Mouse (Mus musculus) large intestine, adult 2 months (tissue): ENCODE measurements around the gene Sipa1l2. TPM values are rescaled to one million over a fixed set of nuclear protein-coding genes. Genes with fewer than 3 reads are reported as not detected.

Source experiments
- DNase-seq: peaks from one replicate; pipeline ENCODE4 v3.0.0-alpha.2; 2012; ENCODE audit warnings: low read depth, low spot score
- WGBS: fragments of 180-500 bp; shearing (Covaris S2); methylation state at CpG from one replicate; pipeline ENCODE4 v1.1.7; 2018; 5-methylcytosine and 5-hydroxymethylcytosine counted together
- polyA plus RNA-seq: library from polyadenylated mRNA; depleted of rRNA; stranded (reverse); fragments of >200 nt; gene quantifications from 2 replicates; pipeline ENCODE4 v1.2.3, GENCODE M21; 2012

Gene Sipa1l2
- polyA plus RNA-seq, 1 experiment, result 5.9 TPM

GRCm38 (mm10) chr8:125584276-125584675 lies 14.7 kb upstream of the Sipa1l2 start:
- WGBS, result 44% methylated on average over 3 of the region's 3 CpGs
- no peak for DNase-seq

- 94% methylated on average over 5 of the region's 5 CpGs for WGBS
- no peak for DNase-seq
Measured at GRCm38 (mm10) chr8:125580426-125580825, 10.8 kb upstream of the Sipa1l2 start.

GRCm38 (mm10) chr8:125576127-125576526 lies 6.5 kb upstream of the Sipa1l2 start:
- 86% methylated on average over 4 of the region's 4 CpGs for WGBS
- DNase-seq, result no peak

DNA sequence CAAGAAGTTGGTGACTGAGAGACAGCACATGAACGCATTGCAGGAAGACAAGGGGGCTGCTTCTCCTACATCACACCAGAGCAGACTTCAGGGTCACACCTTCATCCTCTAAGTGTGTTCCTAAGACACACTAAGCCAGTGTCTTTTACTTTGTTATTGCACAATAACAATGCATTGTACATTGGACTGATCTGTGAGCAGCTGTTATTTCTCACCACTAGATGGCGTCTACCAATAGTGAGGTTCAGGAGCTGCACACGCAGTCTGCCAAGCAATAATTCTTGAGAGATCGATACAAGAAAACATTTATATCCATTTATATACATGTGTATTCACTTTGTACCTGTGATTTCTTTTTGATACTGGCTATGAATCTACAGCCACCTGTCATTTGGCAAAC lies 4.7 kb upstream of the Sipa1l2 start:
- 14% methylated on average over 4 of the region's 4 CpGs for WGBS
- DNase-seq, result no peak

DNA sequence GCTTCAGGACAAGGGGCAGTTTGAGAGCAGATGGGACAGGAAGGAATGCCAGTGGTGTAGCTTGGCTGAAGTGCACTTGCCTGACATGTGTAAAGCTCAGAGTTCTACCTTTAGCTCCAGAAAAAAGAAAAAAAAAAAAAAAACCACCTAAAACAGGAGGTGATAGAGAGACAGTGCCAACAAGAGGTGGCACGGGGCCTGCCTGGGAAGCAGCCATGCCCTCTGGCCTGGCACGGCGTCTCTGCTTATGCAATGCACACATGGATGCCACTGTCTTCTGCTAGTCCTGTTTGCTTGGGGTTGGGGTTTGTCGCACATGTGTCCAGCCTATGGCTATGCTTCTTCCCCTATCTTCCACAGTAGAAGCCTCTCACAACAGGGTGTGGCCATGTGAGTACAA lies 2.6 kb upstream of the Sipa1l2 start:
- 90% methylated on average over 4 of the region's 4 CpGs for WGBS
- DNase-seq, result no peak

- 45% methylated on average over 12 of the region's 12 CpGs for WGBS
- no peak for DNase-seq
Measured at GRCm38 (mm10) chr8:125570835-125571465, 1.3 kb upstream of the Sipa1l2 start.

DNA sequence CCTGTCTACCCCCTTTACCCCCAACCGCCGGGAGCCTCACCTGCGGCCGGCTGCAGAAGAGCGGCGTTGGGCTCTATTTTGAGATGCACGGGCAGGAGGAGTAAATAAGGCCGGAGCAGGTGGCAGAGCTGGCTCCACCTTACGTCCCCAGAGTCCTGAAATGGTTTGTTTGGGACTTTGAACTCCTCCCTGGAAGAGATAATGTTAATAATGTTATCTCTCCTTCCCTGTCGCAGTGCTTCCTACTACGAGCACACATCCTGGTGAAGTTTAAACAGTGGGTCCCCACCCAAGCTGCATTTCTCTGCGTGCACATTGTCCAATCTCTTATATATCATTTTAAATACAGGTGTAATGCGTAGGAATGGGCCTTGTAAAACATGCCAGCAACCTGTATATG lies 781 bp upstream of the Sipa1l2 start:
- 8% methylated on average over 13 of the region's 13 CpGs for WGBS
- no peak for DNase-seq

GRCm38 (mm10) chr8:125568851-125569532 lies 616 bp downstream of the Sipa1l2 start:
- under 1% methylated on average over 39 of the region's 39 CpGs for WGBS
- DNase-seq, result no peak

DNA sequence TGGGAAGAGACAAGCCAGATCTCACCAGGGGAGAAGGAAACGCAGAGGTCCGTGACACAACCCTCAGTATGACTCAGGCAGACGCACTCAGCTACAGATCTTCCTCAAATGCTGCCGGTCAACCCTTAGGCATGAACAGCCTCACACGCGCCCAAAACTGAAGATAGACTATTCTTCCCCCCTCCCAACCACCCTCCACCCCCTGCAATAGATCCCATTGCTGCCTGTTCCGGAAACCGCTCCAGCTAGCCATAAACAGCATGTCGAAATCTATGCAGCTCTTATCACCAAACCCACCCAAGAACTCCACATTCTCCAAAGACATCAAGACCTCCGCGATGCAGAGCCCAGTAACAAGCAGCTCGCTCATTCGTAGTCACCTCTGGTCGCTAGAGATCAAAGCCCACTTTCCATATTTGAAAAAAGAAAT lies 1.2 kb downstream of the Sipa1l2 start:
- 1% methylated on average over 14 of the region's 14 CpGs for WGBS
- no peak for DNase-seq

GRCm38 (mm10) chr8:125567569-125567968 lies 2.0 kb downstream of the Sipa1l2 start:
- no peak for DNase-seq
- WGBS, result 56% methylated on average over 7 of the region's 7 CpGs

DNA sequence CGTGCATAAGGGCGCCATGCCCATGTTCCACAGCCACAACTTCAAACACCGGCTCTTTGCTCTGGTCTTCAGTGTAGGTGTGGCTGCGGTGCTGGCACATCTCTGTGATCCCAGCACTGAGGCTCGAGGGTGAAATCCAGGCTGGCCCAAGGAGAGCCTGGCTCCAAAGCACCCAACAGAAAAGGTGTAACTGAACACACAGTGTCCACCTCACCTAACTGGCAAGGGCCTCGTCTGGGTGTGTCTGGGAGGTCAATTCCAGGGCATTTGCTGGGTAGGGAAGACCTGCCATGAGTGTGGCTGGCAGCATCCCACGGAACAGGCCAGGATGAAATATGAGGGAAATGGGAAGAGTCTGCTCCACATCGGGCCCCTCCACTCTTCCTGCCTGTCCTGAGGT lies 6.7 kb downstream of the Sipa1l2 start:
- WGBS, result 38% methylated on average over 8 of the region's 8 CpGs
- DNase-seq, result no peak

GRCm38 (mm10) chr8:125560825-125561490 lies 8.7 kb downstream of the Sipa1l2 start:
- WGBS, result 81% methylated on average over 11 of the region's 11 CpGs

GRCm38 (mm10) chr8:125559066-125559653 lies 10.4 kb downstream of the Sipa1l2 start:
- no peak for DNase-seq
- WGBS, result 57% methylated on average over 5 of the region's 5 CpGs

More at GRCm38 (mm10) chr8:125560825-125561490, 8.7 kb downstream of the Sipa1l2 start:
- no peak for DNase-seq

DNA sequence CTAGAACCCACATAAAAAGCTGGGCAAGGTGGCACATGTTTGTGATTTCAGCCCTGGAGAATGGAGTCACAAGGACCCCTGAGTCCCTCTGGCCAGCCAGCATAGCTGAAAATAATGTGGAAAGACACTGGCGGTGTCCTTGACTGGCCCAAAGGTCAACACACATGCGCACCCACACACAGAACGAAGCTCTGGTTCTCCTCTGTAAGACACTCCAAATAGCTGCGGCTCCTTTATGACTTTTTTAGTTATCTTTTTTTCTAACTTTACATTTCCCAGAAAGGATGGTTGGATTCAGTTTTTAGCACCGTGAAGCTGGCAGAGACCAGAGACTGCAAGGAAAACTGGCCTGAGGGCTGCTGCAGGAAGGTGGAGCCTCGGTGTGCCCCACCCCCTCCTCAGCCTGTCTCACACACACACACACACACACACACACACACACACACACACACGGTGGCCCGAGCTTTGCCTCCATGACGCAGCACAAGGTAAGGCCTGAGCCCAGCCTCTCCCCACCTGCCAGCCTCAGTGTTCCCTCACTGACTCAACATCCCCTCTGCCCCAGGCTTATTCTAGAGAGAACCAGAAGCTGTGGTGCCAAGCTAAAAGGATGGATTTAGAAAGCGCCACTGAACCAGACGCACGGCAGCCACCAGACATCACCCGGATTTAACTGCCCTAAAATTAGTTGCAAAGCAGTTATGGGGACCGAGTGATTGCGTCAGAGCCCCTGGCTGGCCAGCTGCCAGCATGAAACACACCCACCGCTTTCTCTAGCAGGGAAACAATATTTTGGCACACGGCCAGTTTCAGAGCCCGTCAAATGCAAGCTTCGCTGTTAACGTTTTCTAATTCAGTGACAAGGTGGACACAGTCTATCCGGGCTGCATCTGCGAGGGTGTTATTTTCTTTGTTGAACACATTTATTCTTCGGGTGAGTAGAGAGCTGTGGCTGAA lies 11.2 kb downstream of the Sipa1l2 start:
- DNase-seq, result no peak
- 12% methylated on average over 23 of the region's 23 CpGs for WGBS

DNA sequence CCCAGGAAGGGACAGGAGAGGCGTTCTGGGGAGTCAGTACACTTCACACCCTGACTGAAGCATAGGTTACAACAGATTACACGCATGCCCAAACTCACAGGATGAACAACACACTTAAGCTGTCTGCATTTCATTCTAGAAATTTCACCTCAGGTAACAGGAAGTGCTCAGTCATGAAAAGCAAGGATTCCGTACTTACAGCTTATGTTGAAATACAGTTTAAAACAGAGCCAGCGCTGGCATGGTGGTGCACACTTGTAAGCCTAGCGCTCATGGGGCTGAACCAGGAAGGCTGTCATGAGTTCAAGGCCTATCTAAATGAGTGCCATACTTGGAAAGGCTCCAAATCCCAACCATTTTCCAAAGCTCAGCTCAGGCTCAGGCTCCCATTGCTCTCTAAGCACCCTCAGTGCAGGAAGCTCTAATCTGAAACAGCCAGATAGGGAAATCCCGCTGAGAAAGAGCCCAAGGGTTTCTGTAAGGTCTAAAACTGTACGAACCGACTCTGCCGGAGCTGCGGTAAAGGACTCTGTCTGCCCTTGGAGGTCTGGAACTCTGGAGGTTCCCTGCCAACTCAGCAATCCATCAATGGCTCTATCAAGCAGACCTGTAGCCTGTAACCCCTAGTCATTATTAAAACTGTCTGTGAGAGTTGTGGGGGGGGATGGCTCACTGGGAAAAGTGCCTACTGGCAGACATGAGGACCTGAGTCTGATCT lies 12.1 kb downstream of the Sipa1l2 start:
- 54% methylated on average over 10 of the region's 10 CpGs for WGBS
- DNase-seq, result no peak

DNA sequence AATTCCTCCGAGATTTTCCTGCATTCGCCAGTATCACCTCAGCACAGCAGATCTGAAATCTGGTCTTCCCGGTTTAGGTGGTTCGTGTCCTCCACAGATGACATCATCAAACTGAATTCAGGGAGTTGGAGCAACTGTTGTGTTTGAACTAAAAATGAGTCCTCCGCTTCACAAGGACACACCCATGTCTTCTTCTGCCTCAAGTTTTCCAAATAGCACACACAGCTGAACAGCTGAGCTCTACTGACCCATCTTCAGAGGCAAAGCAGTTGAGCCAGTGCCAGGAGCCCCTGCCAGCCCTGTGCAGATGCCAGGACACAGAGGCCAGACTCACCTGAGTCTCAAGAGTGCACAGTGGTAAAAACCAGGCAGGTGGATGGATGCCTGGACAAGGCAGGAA lies 12.9 kb downstream of the Sipa1l2 start:
- WGBS, result 25% methylated on average over 5 of the region's 5 CpGs

DNA sequence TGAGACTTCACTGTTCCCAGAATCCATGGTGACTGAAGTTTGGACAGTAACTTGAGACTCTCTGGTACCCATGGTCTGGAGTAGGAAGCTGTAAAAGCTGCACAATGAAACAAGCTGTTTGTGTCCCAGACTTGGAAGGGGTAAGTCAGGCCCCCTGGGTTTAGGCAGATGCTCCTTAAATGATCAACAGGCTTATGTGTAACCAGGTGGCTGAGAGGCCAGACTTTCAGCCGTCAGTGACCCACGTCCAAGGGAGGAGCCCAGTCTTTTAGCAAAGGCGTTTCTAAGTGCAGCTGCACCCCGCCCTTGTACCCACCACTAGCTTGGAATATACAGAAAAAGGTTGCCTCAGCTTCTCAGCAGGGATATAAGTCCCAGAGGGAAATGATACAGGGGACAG lies 19.0 kb downstream of the Sipa1l2 start:
- 45% methylated on average over 4 of the region's 4 CpGs for WGBS
- DNase-seq, result no peak

More for the DNA sequence above, 12.9 kb downstream of the Sipa1l2 start:
- no peak for DNase-seq

GRCm38 (mm10) chr8:125547296-125547695 lies 22.3 kb downstream of the Sipa1l2 start:
- no peak for DNase-seq
- WGBS, result 30% methylated on average over 3 of the region's 3 CpGs

- DNase-seq, result no peak
- 86% methylated on average over 9 of the region's 9 CpGs for WGBS
Measured at GRCm38 (mm10) chr8:125545866-125546265, 23.7 kb downstream of the Sipa1l2 start.
